ENCODE assay signal across 13 mouse cellular contexts in genomic region chr11:28491330-28491729, GRCm38 (mm10).
"Had no signal": no experiment of that assay in that cellular context is flagged by ENCODE, and none has a peak within 500 bp of the region (broad histone marks: within the 10 kb centered on the region; RNA-seq: fewer than 3 reads in every experiment).

No protein-coding gene starts in this region.

- DNase-seq: kidney, adult 2 months; kidney, postnatal 4 days; left cerebral cortex, postnatal 4 days; liver, postnatal 0 days; midbrain, embryonic 14.5 days; thymus, adult 18-20 months; thymus, postnatal 36 days had no signal

- H3K27ac ChIP-seq: kidney, postnatal 0 days; limb, embryonic 12.5 days; limb, embryonic 15.5 days; liver, embryonic 14.5 days; lung, embryonic 15.5 days; macrophage had no signal

- H3K9ac ChIP-seq: limb, embryonic 12.5 days; limb, embryonic 15.5 days; liver, embryonic 14.5 days; liver, postnatal 0 days; lung, embryonic 15.5 days had no signal

- H3K36me3 ChIP-seq: limb, embryonic 12.5 days; limb, embryonic 15.5 days; lung, embryonic 15.5 days had no signal

- H3K27me3 ChIP-seq: limb, embryonic 12.5 days; limb, embryonic 15.5 days; lung, embryonic 15.5 days had no signal

- H3K4me1 ChIP-seq: limb, embryonic 12.5 days; limb, embryonic 15.5 days; lung, embryonic 15.5 days had no signal

- H3K4me3 ChIP-seq: limb, embryonic 12.5 days; limb, embryonic 15.5 days; lung, embryonic 15.5 days had no signal
